Mouse (Mus musculus) A20 (cell line): Measurements from ENCODE around the gene Gm47429.
"Not testable (repeated sequence)": the region's sequence is repeated elsewhere in the genome, so short reads cannot be mapped to it uniquely, and the experiment has no call there.

ENCODE experiments used
- DNase-seq: peaks from one replicate; pipeline ENCODE4 v3.0.0-alpha.2; 2011; ENCODE audit warnings: low read depth, low spot score

Gm47429 gene

GRCm38 (mm10) chr13:50443812-50444211 is at the start of gene Gm47429:
Gene Gm47429 (minus strand): TSS chr13:50443912.
- no peak for DNase-seq

- not testable (repeated sequence) for DNase-seq
Observed at GRCm38 (mm10) chr13:50488510-50488909, 44.8 kb upstream of the Gm47429 start.

- no peak for DNase-seq
Observed at GRCm38 (mm10) chr13:50467007-50467406, 23.3 kb upstream of the Gm47429 start, which contains the start of gene Nutm2. Gene Nutm2 (plus strand): TSS chr13:50467307.

GRCm38 (mm10) chr13:50464621-50465562 is 21.2 kb upstream of the Gm47429 start:
- no peak for DNase-seq

GRCm38 (mm10) chr13:50460433-50460832 is 16.7 kb upstream of the Gm47429 start:
- not testable (repeated sequence) for DNase-seq

- no peak for DNase-seq
Observed at GRCm38 (mm10) chr13:50453426-50453825, 9.7 kb upstream of the Gm47429 start.

- DNase-seq, result not testable (repeated sequence)
Observed at GRCm38 (mm10) chr13:50452266-50452665, 8.6 kb upstream of the Gm47429 start.

- no peak for DNase-seq
Observed at GRCm38 (mm10) chr13:50445261-50445660, 1.5 kb upstream of the Gm47429 start.

- DNase-seq, result no peak
Observed at GRCm38 (mm10) chr13:50426686-50427085, 17.0 kb downstream of the Gm47429 start.

GRCm38 (mm10) chr13:50424517-50424916 is 19.2 kb downstream of the Gm47429 start:
- DNase-seq, result no peak

GRCm38 (mm10) chr13:50423625-50424209 is 20.0 kb downstream of the Gm47429 start:
- DNase-seq, result no peak

- peak; percentile 29 for DNase-seq
Observed at GRCm38 (mm10) chr13:50418421-50418820, 25.3 kb downstream of the Gm47429 start.

GRCm38 (mm10) chr13:50417389-50418183 is 26.1 kb downstream of the Gm47429 start, which contains the start of gene Fbxw17:
Gene Fbxw17 (plus strand): TSS chr13:50417864.
- peak; percentile 84 for DNase-seq
